Mouse (Mus musculus): ENCODE data around the gene Tekt3.

DNA sequence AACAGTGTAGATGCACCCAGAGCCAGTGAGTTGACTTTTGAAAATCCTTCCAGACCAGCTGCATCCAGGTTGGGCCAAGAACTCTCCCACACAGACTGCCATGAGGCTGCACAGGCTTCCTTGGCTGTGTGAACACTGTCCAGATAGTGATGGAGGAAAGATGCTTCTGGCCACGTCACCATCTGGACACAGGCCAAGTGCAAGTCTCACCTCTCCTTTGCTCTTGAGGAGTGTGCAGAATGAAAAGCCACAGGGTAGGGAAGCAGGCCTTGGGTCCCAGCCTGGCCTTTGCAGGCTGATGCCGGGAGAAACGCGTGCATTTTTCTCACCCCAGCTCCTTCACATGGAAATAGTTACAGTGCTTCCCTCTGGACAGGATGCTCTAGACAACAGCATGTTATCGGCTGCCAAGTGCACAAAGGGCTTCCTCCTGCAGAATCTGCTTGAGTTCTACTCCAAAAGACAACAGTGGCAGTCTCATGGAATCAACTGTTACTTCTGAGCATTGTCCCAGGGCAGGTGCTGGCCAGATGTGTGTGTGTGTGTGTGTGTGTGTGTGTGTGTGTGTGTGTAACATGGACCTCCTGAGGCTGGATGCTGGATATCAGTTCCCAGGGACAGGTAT lies 64.5 kb downstream of the Tekt3 start:
- TF ChIP-seq CTCF (IDR thresholded peaks at IDR 0.05; ENCODE audit: control insufficient read depth, insufficient read depth, insufficient replicate concordance, low read depth, low read length) (no peak), POLR2A (IDR thresholded peaks at IDR 0.05; ENCODE audit: control insufficient read depth, low read depth, low read length) (no peak)
